Mouse (Mus musculus): ENCODE results near the gene Raver1. TPM values are rescaled to one million over a fixed set of nuclear protein-coding genes. Genes with fewer than 3 reads are reported as not detected.

Raver1 gene
- polyA plus RNA-seq (2015; fragmentation: Nextera tagmentation; extraction: Ambion mirVana), result 33.4 and 40.7 TPM in 2 replicates

DNA sequence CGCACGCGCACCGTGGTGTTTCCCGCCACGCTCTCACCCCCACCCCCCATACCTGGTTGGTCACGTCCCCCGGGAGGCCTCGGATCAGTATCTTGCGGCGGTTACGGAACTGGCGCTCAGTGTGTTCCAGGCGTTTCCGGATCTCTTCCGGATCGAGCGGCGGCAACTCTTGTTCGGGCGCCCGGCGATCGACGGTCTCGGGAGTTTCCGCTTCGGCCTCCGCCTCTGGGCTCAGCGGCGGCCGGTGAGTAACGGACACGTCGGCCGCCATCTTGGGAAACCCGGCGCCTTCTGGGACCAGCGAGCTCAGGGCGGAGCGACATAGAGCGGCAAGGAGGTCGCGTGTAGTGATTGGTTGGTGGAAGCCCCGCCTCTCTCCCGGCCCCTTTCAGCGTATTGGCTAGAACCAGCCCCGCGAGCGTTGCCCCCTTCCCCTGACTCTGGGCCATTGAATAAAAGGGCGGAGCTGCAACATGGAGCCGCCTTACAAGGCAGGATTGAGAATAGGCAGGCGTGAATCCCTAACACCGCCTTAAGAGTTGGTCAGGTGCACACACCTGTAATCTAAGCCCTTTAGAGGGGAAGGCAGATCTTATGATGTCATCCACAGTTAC is at the start of gene Raver1, which contains the start of gene Gm38431:
Gene Raver1 (minus strand): TSS at position 302 of the 614 bp plus-strand sequence.
Gene Gm38431 (minus strand): TSS at position 291 of the 614 bp plus-strand sequence.
- ATAC-seq, result peak; percentile 99
- Histone ChIP-seq H3K9me3 (no peaks in the 10 kb centered on the region), H3K27me3 (no peaks in the 10 kb centered on the region), H3K4me1 (replicated peaks) (peaks cover 29% of the 10 kb centered on the region), H3K4me2 (replicated peaks) (peak within 1 kb of the TSS; percentile 90), H3K27ac (peak within 1 kb of the TSS; percentile 91), H3K36me3 (peaks cover 37% of the 10 kb centered on the region), H3K4me3 (replicated peaks) (peak within 1 kb of the TSS; percentile 68), H3K9ac (replicated peaks) (peak within 1 kb of the TSS; percentile 80)
- WGBS, result under 1% methylated on average over 54 of the region's 54 CpGs

DNA sequence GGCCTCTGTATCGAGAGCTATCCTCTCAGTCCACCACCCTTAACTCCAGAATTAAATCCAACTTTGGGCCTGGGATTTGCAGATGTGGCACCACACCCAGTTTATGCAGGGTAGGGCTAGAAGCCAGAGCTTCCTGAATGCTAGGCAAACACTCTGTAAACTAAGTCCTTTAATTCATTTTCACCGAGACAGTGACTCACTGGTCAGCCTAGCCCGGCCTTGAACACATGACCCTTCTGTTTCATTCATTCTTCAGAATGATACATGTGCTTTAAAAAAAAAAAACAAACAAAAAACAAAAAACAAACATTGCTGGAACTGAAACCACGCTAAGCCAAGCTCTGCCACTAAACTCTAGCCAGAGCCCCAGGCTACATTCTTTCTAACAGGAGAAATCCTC is 46.6 kb upstream of the Raver1 start:
- Histone ChIP-seq H3K9me3 (no peaks in the 10 kb centered on the region), H3K27ac (no peak overlapping the region), H3K36me3 (peaks cover 56% of the 10 kb centered on the region), H3K4me2 (replicated peaks) (no peak overlapping the region), H3K4me1 (replicated peaks) (no peaks in the 10 kb centered on the region), H3K9ac (replicated peaks) (no peak overlapping the region), H3K27me3 (no peaks in the 10 kb centered on the region), H3K4me3 (replicated peaks) (no peak overlapping the region)
- no peak for ATAC-seq
- WGBS, result 89% methylated on average over 4 of the region's 4 CpGs

DNA sequence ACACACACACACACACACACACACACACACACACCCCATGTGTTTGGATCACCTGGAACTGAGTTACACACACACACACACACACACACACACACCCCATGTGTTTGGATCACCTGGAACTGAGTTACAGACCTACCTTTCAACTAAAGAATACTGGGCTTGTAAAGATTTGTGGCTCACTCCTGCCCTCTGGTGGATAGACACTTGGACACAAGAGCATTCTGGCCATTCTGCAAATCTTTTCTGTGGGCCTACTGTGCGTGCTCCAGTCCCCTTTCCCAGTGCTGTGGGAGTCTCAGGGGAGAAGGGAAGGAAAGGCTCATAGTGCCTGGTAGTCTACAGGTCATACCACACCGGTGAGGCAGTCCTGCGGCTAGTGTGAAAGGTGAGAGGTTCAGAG is 45.4 kb upstream of the Raver1 start:
- H3K4me3 ChIP-seq (replicated peaks), result no peak overlapping the region
- peaks cover 45% of the 10 kb centered on the region for H3K36me3 ChIP-seq
- no peak overlapping the region for H3K27ac ChIP-seq
- 52% methylated on average over 3 of the region's 3 CpGs for WGBS
- no peaks in the 10 kb centered on the region for H3K9me3 ChIP-seq
- no peaks in the 10 kb centered on the region for H3K27me3 ChIP-seq
- H3K4me1 ChIP-seq (replicated peaks), result no peaks in the 10 kb centered on the region
- H3K9ac ChIP-seq (replicated peaks), result no peak overlapping the region
- H3K4me2 ChIP-seq (replicated peaks), result no peak overlapping the region
- peak; percentile 48 for ATAC-seq

DNA sequence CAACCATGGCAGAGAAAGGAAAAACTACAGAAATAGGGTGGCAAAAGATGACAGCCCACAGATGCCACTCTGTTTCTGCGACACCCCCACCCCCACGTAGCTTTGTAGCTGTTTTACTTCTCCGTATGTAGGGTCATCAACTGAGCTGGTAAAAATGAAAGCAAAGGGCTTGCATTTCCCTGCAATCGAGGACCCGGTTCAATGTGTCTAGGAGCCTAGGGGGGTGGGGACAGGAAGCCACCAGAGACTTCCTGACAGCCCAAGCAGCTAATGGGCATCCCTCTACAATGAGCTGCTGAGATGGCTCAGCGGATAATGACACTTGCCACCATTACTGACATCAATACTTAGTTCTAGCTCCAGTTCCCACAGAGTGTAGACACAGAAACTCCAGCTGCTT is 44.6 kb upstream of the Raver1 start:
- Histone ChIP-seq H3K9me3 (no peaks in the 10 kb centered on the region), H3K4me3 (replicated peaks) (no peak overlapping the region), H3K36me3 (peaks cover 36% of the 10 kb centered on the region), H3K27ac (no peak overlapping the region), H3K27me3 (no peaks in the 10 kb centered on the region), H3K9ac (replicated peaks) (no peak overlapping the region), H3K4me2 (replicated peaks) (no peak overlapping the region), H3K4me1 (replicated peaks) (no peaks in the 10 kb centered on the region)
- ATAC-seq, result no peak
- 88% methylated on average over 6 of the region's 6 CpGs for WGBS

DNA sequence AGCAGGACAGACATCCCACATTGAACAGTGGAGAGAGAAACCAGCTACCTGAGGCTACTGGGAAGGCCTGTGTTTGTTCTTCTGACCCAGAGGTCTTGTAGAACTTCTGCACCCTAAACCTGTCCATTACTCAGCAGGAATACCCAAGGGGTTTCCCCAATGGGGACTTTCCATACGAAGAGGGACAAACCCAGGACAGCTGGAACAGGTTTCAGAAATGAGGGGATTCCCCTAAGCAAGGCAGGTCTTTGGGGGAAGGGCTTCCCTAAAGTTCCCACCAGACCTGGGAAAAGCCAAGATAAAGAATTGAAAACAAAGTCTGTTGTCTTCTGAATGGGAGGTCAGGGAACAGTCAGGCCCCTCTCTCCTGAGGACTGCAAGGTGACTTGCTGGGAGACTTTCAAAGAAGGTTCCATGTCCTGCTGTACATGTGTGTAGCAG is 44.2 kb upstream of the Raver1 start:
- Histone ChIP-seq H3K4me3 (replicated peaks) (no peak overlapping the region), H3K27me3 (no peaks in the 10 kb centered on the region), H3K9me3 (no peaks in the 10 kb centered on the region), H3K36me3 (peaks cover 32% of the 10 kb centered on the region), H3K9ac (replicated peaks) (no peak overlapping the region), H3K4me2 (replicated peaks) (no peak overlapping the region), H3K27ac (no peak overlapping the region), H3K4me1 (replicated peaks) (no peaks in the 10 kb centered on the region)
- 63% methylated on average over 1 of the region's 1 CpGs for WGBS
- ATAC-seq, result no peak

DNA sequence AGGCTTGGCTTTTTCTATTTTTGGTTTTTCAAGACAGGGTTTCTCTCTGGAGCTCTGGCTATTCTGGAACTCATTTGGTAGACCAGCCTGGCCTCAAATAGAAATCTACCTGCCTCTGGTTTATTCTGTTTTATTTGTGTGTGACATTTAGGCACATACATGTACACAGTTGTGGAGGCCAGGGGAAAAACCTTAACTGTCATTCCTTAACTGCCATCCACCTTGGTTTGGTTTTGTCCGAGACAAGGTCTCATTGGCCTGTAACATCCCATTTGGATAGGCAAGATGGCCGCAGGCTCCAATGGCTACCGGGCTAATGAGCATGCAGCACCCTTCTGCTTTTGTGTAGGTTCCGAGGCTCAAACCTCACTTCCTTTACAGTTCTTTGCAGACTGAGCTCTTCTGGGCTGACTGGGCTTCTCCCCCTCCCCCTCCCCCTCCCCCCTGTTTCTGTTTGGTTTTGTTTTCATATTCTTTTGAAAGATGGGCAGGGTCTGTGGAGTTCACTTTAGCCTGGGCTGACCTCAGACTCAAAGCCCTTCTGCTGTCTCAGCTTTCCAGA is 43.6 kb upstream of the Raver1 start:
- H3K9me3 ChIP-seq, result no peaks in the 10 kb centered on the region
- H3K36me3 ChIP-seq, result peaks cover 26% of the 10 kb centered on the region
- peaks cover 3% of the 10 kb centered on the region for H3K4me1 ChIP-seq (replicated peaks)
- no peak overlapping the region for H3K9ac ChIP-seq (replicated peaks)
- no peak overlapping the region for H3K4me2 ChIP-seq (replicated peaks)
- 79% methylated on average over 4 of the region's 4 CpGs for WGBS
- H3K27me3 ChIP-seq, result no peaks in the 10 kb centered on the region
- H3K27ac ChIP-seq, result no peak overlapping the region
- ATAC-seq, result no peak
- no peak overlapping the region for H3K4me3 ChIP-seq (replicated peaks)

DNA sequence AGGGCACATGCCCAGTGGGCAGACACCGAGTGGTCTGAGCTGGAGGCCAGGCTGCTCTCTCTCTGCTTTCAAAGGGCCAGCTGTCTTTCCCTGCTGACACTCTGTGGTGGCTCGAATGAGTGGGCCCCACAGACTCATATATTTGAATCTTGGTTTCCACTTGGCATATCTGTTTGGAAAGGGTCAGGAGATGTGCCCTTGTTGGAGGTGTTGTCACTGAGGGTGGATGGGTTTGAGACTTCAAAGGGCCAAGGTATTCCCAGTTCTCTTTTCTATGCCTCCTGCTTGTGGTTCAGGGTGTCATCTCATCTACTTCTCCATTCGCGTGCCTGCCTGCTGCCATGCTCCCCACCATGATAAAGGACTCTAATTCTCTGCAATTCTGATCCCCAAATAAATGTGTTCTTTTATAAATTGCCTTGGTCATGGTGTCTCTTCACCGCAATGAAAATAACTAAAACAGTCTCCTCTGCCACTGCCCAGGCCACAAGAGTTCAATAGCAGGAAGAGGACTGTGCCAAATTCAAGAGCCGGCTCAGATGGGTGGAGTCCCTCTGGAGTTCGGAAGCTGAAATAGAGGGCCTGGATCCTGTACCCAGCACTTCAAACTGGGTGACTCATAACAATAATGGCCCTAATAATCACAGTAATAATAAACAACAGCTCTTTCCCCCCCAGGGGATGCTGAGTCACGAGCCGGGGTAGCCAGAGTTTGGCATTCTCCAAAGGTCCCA is 43.0 kb upstream of the Raver1 start:
- 80% methylated on average over 9 of the region's 9 CpGs for WGBS
- Histone ChIP-seq H3K4me3 (replicated peaks) (no peak overlapping the region), H3K4me1 (replicated peaks) (peaks cover 6% of the 10 kb centered on the region), H3K27ac (no peak overlapping the region), H3K36me3 (peaks cover 20% of the 10 kb centered on the region), H3K4me2 (replicated peaks) (no peak overlapping the region), H3K9me3 (no peaks in the 10 kb centered on the region), H3K9ac (replicated peaks) (no peak overlapping the region), H3K27me3 (no peaks in the 10 kb centered on the region)
- ATAC-seq, result no peak

DNA sequence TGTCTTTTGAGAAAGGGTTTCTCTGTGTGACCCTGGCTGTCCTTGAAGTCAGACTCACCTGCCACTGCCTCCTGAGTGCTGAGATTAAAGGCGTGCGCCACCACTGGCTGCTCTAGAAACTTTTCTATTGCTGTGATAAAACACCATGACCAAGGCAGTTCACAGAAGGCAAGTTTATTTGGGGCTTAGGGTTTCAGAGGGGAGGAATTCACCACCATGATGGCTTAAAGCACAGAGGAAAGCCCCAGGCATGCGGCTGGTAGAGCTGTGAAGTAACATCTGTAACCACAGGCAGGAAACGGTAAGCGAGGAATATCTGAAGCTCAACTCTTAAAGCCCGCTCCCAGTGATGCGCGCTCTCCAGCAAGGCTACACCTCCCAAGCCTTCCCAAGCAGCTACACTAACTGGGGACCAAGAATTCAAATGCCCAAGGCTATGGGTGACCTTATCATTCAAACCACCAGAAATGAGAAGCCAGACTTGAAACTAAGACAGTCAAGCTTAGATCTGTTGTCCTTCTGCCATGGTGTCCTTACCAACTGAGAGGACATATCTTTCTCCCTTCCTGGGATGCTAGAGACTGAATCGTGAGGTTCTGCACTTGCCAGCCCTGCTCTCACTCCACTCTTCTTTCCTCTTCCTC is 41.4 kb upstream of the Raver1 start:
- Histone ChIP-seq H3K27me3 (no peaks in the 10 kb centered on the region), H3K9me3 (no peaks in the 10 kb centered on the region), H3K4me1 (replicated peaks) (peaks cover 6% of the 10 kb centered on the region), H3K9ac (replicated peaks) (no peak overlapping the region), H3K4me3 (replicated peaks) (no peak overlapping the region), H3K36me3 (peaks cover 6% of the 10 kb centered on the region), H3K4me2 (replicated peaks) (no peak overlapping the region), H3K27ac (no peak overlapping the region)
- 87% methylated on average over 9 of the region's 9 CpGs for WGBS
- no peak for ATAC-seq

DNA sequence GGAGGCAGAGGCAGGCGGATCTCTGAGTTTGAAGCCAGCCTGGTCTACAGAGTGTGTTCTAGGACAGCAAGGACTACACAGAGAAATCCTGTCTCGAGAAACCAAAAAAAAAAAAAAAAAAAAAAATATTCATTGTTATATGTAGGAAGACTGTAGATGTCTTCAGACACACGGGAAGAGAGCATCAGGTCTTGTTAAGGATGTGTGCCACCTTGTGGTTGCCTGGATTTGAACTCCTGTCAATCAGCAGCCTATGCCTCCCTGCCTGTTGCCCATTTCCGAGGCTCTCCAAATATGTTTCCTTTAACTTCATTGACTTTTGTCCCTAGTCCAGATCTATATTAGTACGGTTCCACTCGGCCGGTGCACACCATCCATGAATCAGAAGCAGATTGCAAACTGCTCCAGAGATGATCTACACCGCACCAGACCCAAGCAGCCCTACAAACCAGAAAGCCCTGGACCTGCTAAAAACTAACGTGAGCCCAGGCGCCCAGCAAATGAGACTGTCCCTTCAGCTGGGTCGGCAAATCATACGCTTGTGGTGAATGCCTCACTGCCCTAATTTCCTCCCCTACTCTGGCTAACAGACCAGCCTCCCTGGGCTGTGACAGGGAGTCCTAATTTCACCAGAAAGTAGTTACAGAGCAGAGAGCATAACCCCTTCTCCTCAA is 40.4 kb upstream of the Raver1 start:
- H3K9ac ChIP-seq (replicated peaks), result no peak overlapping the region
- no peak overlapping the region for H3K4me3 ChIP-seq (replicated peaks)
- ATAC-seq, result no peak

DNA sequence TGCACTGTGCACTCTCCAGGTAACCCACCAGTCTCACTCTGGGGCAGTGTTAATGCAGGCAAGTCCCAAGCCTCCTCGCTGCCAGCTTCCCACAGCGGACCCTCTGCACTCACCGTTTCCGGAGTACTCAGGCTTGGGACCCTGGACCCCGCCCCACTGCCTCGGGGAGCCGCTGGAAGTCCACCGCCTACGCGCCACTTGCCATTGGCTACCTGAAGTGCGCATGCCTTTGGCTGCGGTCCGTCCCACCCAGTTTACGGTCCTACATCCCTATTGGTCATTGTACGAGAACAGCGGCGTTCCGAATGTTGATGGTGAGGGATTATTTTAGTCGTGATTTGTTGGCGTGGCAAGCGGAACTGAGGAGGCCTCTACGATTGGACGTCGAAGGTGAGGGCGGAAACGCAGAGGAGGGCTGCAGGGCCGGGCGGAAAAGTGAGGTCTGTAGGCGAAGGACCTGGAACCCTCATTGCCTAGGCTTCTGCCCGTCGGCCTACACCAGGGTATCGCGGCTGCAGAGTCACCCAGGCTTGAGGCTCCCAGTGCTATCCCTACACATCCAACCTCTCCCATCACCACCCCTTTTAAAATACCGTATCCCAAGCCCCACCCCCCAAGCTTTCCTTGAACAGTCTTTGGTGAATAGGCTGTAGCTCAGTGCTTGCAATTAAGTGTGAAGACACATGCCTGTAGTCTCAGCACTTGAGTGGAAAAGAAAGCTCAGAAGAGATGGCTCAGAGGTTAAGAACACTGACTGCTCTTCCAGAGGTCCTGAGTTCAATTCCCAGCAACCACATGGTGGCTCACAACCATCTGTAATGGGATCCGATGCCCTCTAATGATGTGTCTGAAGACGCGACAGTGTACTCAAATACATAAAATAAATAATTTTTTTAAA is 39.5 kb upstream of the Raver1 start, which contains the start of gene Tyk2:
Gene Tyk2 (minus strand): TSS at position 185 of the 898 bp plus-strand sequence.
- Histone ChIP-seq H3K27ac (peak within 1 kb of the TSS; percentile 74), H3K4me3 (replicated peaks) (peak within 1 kb of the TSS; percentile 58), H3K9me3 (no peaks in the 10 kb centered on the region), H3K9ac (replicated peaks) (peak within 1 kb of the TSS; percentile 69), H3K27me3 (no peaks in the 10 kb centered on the region), H3K4me2 (replicated peaks) (peak within 1 kb of the TSS; percentile 68), H3K36me3 (peaks cover 17% of the 10 kb centered on the region), H3K4me1 (replicated peaks) (peaks cover 6% of the 10 kb centered on the region)
- WGBS, result 6% methylated on average over 37 of the region's 37 CpGs
- peak; percentile 98 for ATAC-seq

More for the DNA sequence above, 40.4 kb upstream of the Raver1 start:
- 82% methylated on average over 12 of the region's 12 CpGs for WGBS
- H3K9me3 ChIP-seq, result no peaks in the 10 kb centered on the region
- H3K4me2 ChIP-seq (replicated peaks), result no peak overlapping the region
- no peaks in the 10 kb centered on the region for H3K27me3 ChIP-seq
- no peak overlapping the region for H3K27ac ChIP-seq
- H3K36me3 ChIP-seq, result peaks cover 8% of the 10 kb centered on the region
- H3K4me1 ChIP-seq (replicated peaks), result peaks cover 6% of the 10 kb centered on the region

DNA sequence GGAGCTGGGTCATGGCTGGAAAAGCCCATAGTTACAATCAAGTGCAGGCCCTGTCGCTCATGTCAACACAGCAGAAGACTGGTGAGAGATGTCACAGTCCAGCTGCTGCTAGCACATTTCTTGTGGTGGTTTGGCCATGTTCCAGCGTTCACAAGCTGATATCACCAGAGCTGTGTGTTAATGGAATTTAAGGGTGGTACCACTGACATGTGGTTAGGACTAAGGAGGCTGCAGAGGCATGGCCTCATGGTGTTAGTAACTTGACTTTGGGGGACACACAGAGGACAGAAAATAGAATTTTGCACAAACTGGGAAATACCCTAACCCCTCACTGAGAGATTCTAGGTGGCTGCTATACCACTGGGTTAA is 34.4 kb upstream of the Raver1 start:
- H3K4me2 ChIP-seq (replicated peaks), result no peak overlapping the region
- H3K4me1 ChIP-seq (replicated peaks), result peaks cover 6% of the 10 kb centered on the region
- no peaks in the 10 kb centered on the region for H3K27me3 ChIP-seq
- no peak overlapping the region for H3K27ac ChIP-seq
- no peak for ATAC-seq
- WGBS, result 88% methylated on average over 2 of the region's 2 CpGs
- no peak overlapping the region for H3K9ac ChIP-seq (replicated peaks)
- no peaks in the 10 kb centered on the region for H3K9me3 ChIP-seq
- peaks cover 60% of the 10 kb centered on the region for H3K36me3 ChIP-seq
- H3K4me3 ChIP-seq (replicated peaks), result no peak overlapping the region

Data from midbrain, embryonic 13.5 days (tissue).